Mouse (Mus musculus): Measurements from ENCODE around the gene Gm21836.
"Not testable (repeated sequence)": the region's sequence is repeated elsewhere in the genome, so short reads cannot be mapped to it uniquely, and the experiment has no call there.

Gm21836 gene

DNA sequence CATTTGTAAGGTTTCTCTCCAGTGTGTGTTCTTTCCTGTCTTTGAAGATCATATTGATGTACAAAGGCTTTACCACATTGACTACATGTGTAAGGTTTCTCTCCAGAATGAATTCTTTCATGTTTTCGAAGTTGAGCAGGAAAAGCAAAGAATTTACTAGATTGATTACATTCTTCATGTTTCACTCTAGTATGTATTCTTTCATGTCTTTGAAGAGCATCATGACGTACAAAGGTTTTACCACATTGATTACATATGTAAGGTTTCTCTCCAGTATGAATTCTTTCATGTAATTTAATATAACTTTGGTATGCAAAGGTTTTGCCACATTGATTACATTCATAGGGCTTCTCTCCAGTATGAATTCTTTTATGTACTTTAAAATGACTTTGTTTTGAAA lies at the start of gene Gm21836:
Gm21836 (minus strand) TSS at position 101 of the 400 bp plus-strand sequence.
- DNase-seq (ENCODE audit: low spot score) = not testable (repeated sequence)

- not testable (repeated sequence) for DNase-seq (ENCODE audit: low spot score)
These were observed 13.1 kb downstream of the Gm21836 start for GRCm38 (mm10) chr9:124480361-124480980.

DNA sequence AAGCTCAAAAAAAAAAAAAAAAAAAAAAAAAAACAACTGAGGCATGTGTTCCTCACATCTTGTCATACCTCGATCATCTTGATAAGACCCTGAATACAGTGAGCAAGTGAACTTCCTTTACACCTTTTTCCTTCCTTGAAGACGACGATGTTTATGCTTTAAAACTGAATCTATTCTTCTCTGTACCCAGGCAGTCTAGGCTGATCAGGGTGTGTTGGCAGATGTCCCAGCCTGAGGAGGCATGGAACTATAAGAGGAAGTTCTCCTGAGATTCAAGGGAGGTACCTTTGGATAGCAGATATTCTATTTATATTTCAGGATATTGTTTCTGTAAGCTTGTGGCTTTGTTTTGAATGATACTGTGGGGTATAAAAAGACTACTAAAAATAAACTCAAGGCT lies 15.5 kb downstream of the Gm21836 start:
- DNase-seq (ENCODE audit: low spot score) = no peak

- DNase-seq (ENCODE audit: low spot score) = peak; percentile 2
These were observed 17.3 kb downstream of the Gm21836 start, which contains the start of gene Ppp2r3d for GRCm38 (mm10) chr9:124476096-124476902. TSS of gene Ppp2r3d (minus strand) at chr9:124476898.

- no peak for DNase-seq (ENCODE audit: low spot score)
These were observed 17.9 kb downstream of the Gm21836 start for GRCm38 (mm10) chr9:124475689-124476088.

DNA sequence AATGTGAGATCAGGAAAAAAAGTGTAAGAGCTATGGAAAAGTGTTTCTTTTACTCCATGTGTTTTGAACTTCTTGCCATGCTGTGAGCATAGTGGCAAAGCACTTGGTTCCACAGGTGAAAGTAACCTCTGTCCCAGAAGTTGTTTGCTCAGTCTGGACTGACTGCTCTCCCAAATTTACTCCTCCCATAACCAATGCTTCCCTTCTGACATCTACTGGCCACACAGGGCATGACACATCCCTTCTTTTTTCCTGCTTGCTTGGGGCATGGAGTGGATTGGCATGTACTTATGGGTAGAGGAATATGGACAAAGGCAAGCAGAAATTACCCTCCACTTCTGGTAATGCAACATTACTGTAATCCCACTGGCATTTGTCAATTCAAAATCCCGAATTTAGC lies 37.0 kb downstream of the Gm21836 start:
- peak; percentile 66 for DNase-seq (ENCODE audit: low spot score)

Data from embryo, embryonic 10.5 days (tissue).